Mouse (Mus musculus): ENCODE data around the gene Phactr1. TPM values are rescaled to one million over a fixed set of nuclear protein-coding genes. Genes with fewer than 3 reads are reported as not detected.

Gene Phactr1
- total RNA-seq, 2 experiments from 2014 or later, result 536 to 585 TPM

GRCm38 (mm10) chr13:43144720-43145418 is 464.4 kb downstream of the Phactr1 start:
- peak in 1 of 2 experiments; percentile 51 for DNase-seq (ENCODE audit: low spot score in 2 of 2)
- intact Hi-C loops (cut with DNase I), result no loop called here

DNA sequence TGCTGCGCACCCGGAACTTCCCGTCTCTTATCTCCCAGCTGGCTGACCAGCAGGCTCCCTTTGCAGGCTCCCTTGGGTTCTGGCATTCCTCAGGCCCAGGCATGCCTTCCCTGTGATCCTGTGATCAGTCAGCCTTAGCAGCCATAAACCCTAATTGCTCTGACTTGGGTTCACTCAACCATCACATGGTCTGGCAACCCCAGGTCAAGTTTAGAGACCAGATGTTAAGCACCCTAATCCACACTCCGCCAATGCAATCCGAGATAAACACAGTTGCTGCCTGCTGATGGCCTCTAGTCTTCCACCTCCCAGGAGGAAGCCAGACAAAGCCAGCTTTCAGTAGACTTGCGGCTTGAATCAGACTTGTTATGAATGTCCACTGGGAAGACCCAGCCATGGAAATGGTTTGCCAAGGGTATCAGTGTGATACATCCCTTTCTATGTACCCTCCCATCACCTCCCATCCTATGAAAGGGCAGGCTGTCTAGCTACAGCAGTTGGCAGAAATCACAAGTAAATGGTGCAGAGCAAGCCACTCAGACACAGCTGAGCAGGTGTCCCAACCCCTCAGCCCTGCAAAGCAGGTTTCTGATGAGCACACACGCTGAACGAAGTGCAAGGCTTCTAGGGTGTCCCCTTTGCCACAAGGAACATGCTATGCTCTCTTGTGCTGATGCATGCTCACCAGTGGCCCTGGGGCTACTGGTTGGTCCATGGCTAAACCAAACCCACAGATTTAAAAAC is 466.3 kb downstream of the Phactr1 start:
- DNase-seq (ENCODE audit: low spot score in 2 of 2), result no peak
- intact Hi-C loops (cut with DNase I), result no loop called here

GRCm38 (mm10) chr13:43148692-43149091 is 468.3 kb downstream of the Phactr1 start:
- DNase-seq (ENCODE audit: low spot score in 2 of 2), result peak in 1 of 2 experiments; percentile 50
- intact Hi-C loops (cut with DNase I), result no loop called here

GRCm38 (mm10) chr13:43149661-43150060 is 469.2 kb downstream of the Phactr1 start:
- intact Hi-C loops (cut with DNase I), result no loop called here
- DNase-seq (ENCODE audit: low spot score in 2 of 2), result no peak

GRCm38 (mm10) chr13:43152005-43152520 is 471.6 kb downstream of the Phactr1 start:
- intact Hi-C loops (cut with DNase I), result no loop called here
- no peak for DNase-seq (ENCODE audit: low spot score in 2 of 2)

DNA sequence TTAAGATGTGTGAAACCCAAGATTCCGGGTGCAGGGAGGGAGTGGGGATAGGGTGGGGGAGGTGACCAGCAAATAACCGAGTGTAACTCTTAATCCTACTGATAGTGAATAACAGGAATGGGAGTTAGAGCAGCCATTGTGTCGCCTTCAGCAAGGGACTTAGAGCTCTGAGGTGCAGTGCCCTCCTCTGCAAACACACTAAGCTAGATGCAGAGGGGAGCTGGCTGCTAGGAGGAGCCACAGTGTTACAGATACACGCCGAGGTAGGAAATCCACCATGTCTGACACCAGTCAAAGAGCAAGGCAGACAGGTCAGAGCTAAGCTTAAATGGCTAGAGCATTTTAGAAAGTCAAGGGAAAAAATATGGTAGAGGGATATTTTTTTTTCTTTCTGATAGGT is 476.9 kb downstream of the Phactr1 start:
- no peak for DNase-seq (ENCODE audit: low spot score in 2 of 2)
- intact Hi-C loops (cut with DNase I), result no loop called here

GRCm38 (mm10) chr13:43158281-43158680 is 477.9 kb downstream of the Phactr1 start:
- no peak for DNase-seq (ENCODE audit: low spot score in 2 of 2)
- intact Hi-C loops (cut with DNase I), result no loop called here

- no peak for DNase-seq (ENCODE audit: low spot score in 2 of 2)
- intact Hi-C loops (cut with DNase I), result no loop called here
Measured at GRCm38 (mm10) chr13:43159429-43159828, 479.0 kb downstream of the Phactr1 start.

DNA sequence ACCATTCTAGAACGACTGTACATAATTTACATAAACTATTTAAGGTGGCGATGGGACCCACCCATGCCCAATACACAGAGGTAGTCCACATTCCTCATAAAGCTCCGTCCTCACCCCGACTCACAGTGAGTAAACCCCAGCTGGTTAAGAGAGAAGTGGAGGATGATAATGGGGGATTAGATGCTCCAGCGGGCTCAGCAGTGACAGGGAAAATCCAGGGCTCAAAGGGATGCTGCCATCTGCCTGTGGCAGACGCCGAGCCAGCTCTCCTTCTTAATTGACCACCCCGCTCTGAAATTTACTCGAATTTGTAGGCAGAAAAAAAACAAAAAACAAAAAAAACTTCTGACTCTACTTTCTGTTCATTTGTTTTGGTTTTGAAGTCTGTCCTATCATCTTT is 487.3 kb downstream of the Phactr1 start:
- intact Hi-C loops (cut with DNase I), result no loop called here
- DNase-seq (ENCODE audit: low spot score in 2 of 2), result no peak

DNA sequence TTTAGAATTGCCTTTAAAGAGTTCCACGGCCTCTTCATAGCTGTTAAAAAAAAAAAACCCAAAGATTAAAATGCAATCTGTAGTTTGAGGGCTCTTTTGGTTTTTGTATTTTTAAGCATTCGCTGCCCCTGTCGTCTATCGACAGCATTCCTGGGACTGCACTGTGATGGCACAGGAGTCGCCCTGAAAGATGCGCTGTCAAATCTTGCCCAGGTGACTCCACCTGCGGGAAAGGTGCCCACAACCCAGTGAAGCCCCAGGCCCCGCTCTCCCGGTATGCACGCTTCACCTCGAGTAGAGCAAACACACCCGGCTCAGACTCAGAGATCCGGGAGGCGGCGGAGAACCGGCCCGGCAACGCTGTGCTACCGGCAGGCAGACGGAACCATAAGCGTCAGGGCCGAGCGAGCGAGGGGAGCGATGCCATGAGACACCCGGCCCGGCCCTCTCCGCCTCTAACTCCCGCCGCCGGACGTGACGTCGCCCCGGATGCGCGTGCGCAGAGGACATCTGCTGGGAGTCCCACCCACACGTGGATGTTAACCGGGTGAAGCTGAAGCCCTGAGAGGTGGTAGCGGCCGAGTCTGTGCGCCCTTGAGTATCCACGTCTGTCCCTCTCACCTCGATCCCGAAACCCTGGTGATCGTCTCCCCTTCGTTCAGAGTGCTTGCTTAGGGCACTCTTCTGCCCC is 490.7 kb downstream of the Phactr1 start, which contains the start of gene Tbc1d7:
Gene Tbc1d7 (minus strand): TSS at position 482 of the 691 bp plus-strand sequence.
- intact Hi-C loops (cut with DNase I), result loop anchor here (1.0 to 10.0 kb wide), 2 partner anchors 227 to 374 kb away; partner anchors contain the start of gene Nol7

GRCm38 (mm10) chr13:43172036-43172713 is 491.8 kb downstream of the Phactr1 start:
- intact Hi-C loops (cut with DNase I), result loop anchor here (10.0 kb wide), 1 partner anchor 373 kb away; no protein-coding TSS in a partner anchor

More for the DNA sequence above, 490.7 kb downstream of the Phactr1 start, which contains the start of gene Tbc1d7:
- peak; percentile 97 to 98 for DNase-seq (ENCODE audit: low spot score in 2 of 2)

GRCm38 (mm10) chr13:43173262-43173661 is 492.8 kb downstream of the Phactr1 start:
- peak; percentile 85 to 88 for DNase-seq (ENCODE audit: low spot score in 2 of 2)
- intact Hi-C loops (cut with DNase I), result loop anchor here (10.0 kb wide), 1 partner anchor 372 kb away; no protein-coding TSS in a partner anchor

More at GRCm38 (mm10) chr13:43172036-43172713, 491.8 kb downstream of the Phactr1 start:
- DNase-seq (ENCODE audit: low spot score in 2 of 2), result peak in 1 of 2 experiments; percentile 53

GRCm38 (mm10) chr13:43176676-43177075 is 496.3 kb downstream of the Phactr1 start:
- intact Hi-C loops (cut with DNase I), result loop anchor here (10.0 kb wide), 1 partner anchor 368 kb away; no protein-coding TSS in a partner anchor
- no peak for DNase-seq (ENCODE audit: low spot score in 2 of 2)

- intact Hi-C loops (cut with DNase I), result loop anchor here (10.0 kb wide), 1 partner anchor 367 kb away; no protein-coding TSS in a partner anchor
Measured at GRCm38 (mm10) chr13:43177317-43177716, 496.9 kb downstream of the Phactr1 start.

DNA sequence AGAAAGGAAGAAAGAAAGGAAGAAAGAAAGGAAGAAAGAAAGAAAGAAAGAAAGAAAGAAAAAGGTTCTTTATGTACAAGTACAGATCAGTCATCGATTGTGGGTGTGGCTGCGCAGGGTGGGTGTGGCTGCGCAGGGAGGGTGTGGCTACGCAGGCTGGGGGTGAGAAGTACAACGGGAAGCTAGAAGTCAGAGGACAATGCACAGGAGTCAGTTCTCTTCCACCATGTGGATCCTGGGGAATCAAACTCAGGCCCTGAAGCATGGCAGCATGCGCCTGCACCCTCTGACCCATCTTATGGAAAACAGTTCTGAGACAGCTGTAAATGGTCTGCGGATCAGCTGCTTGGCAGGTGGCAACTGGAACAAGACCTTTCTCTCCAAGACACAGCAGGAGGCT is 500.7 kb downstream of the Phactr1 start:
- no peak for DNase-seq (ENCODE audit: low spot score in 2 of 2)
- intact Hi-C loops (cut with DNase I), result loop anchor here (5.0 to 10.0 kb wide), 2 partner anchors 201 to 344 kb away; no protein-coding TSS in a partner anchor

More at GRCm38 (mm10) chr13:43177317-43177716, 496.9 kb downstream of the Phactr1 start:
- no peak for DNase-seq (ENCODE audit: low spot score in 2 of 2)

DNA sequence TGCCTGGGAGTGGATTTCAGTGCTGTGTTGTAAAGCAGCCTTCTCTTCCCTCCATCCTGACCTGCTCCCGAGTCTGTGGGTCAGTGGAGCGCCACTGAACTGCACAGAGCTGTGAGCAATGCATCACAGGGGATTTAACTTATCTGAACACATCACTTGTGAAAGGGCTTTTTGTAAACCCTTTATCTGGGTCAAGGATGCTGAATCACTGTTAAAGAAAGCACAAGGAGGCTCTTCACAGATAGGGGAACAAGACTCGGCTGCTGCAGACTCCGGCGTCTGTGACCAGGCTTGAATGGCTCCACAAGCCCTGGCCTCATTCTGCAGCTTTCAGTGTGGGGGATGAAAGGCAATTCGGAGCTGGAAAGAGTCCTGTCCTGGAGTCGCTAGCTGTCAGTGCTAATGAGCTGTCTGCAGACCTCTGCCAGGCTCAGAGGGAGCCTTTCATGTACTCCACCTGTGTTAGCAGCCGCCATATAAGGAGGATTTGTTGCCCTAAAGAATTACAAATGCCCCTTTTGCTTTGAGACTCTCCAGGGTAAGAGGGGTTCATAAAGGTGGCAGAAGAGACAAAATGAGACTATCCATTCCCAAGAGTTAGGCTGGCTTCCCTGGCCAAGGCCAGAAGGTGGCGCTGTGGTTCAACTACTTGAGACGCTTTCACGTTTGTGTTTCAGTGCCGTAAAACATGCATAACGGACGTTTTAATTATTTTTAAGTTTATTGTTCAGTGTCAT is 502.2 kb downstream of the Phactr1 start:
- intact Hi-C loops (cut with DNase I), result loop anchor here (2.0 to 10.0 kb wide), 3 partner anchors 122 to 342 kb away; partner anchors contain the start of gene Gfod1
- peak; percentile 86 to 92 for DNase-seq (ENCODE audit: low spot score in 2 of 2)

- intact Hi-C loops (cut with DNase I), result loop anchor here (2.0 to 10.0 kb wide), 3 partner anchors 121 to 341 kb away; partner anchors contain the start of gene Gfod1
- DNase-seq (ENCODE audit: low spot score in 2 of 2), result no peak
Measured at GRCm38 (mm10) chr13:43183248-43184055, 503.0 kb downstream of the Phactr1 start.

Measured in left cerebral cortex, postnatal 25 days (tissue).